Mouse (Mus musculus): ENCODE data around the gene Itga10. TPM values are rescaled to one million over a fixed set of nuclear protein-coding genes. Genes with fewer than 3 reads are reported as not detected.
"Not testable (repeated sequence)": the region's sequence is repeated elsewhere in the genome, so short reads cannot be mapped to it uniquely, and the experiment has no call there.

Gene Itga10
- polyA plus RNA-seq, 1 experiment: 0.44 TPM

DNA sequence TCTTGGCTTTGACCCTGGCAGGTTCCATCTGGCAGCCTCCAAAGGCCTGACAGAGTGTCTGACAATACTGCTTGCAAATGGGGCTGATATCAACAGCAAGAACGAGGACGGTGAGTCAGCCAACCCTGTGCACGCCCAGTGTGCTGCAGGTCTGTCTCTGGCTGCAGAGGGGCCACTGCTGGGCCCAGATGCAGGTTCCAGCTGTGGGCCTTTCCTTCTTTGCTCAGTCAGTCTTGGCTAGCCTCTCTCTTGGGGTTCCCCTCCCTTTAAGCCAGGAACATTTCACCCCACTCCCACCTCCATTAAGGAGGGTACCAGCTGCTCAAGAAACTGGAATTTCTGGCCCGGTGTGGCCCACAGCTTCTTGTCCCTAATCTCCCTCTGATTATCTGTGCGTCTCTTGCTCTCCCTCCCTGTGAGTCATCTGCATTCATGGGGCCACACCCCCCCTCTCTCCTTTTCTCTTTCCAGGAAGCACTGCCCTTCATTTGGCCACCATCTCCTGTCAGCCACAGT lies 33.8 kb downstream of the Itga10 start:
- Histone ChIP-seq H3K4me1 (ENCODE audit: control insufficient read depth, insufficient read depth, low read length) (no peaks in the 10 kb centered on the region), H3K4me3 (ENCODE audit: insufficient read depth, low read length) (no peak overlapping the region), H3K27ac (ENCODE audit: insufficient read depth, low read depth, low read length) (no peak overlapping the region)
- TF ChIP-seq CTCF (IDR thresholded peaks at IDR 0.05; ENCODE audit: low read depth, low read length) (no peak), POLR2A (IDR thresholded peaks at IDR 0.05; ENCODE audit: borderline replicate concordance, low read depth, low read length) (no peak)

DNA sequence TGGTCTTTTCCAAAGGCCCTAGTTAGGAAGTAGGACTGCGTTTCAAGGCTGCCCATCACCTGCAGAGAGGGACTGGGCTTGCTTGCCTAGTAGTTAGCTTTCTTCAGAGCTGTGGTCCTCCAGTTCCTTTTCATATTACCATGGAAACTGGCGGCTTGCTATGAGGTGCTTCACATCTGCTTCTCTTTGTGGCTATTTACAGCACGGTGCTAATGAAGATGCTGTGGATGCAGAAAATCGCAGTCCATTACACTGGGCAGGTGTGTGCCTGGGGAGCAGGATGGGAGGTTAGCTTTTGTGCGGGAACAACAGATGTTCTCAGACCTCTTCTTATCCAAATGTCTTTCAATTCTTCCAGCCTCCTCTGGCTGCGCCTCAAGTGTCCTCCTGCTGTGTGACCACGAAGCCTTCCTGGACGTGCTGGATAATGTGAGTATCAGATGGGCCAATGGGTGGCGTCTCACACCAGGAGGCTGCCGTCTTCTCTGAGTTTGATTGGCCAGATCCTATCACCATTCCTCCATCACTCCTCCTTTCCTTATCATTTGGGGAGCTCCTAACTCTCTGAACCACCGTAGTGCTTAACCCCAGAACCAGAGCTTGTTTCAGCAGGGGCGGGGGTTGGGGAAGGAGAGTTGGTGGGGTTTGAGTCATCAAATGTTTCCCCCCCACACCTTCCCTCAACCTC lies 35.0 kb downstream of the Itga10 start:
- Histone ChIP-seq H3K4me3 (ENCODE audit: insufficient read depth, low read length) (no peak overlapping the region), H3K27ac (ENCODE audit: insufficient read depth, low read depth, low read length) (no peak overlapping the region), H3K4me1 (ENCODE audit: control insufficient read depth, insufficient read depth, low read length) (peaks cover 2% of the 10 kb centered on the region; the same call in 1 of the 2 replicates)
- TF ChIP-seq POLR2A (IDR thresholded peaks at IDR 0.05; ENCODE audit: borderline replicate concordance, low read depth, low read length): no peak
- no peak for TF ChIP-seq CTCF (IDR thresholded peaks at IDR 0.05; ENCODE audit: low read depth, low read length)

DNA sequence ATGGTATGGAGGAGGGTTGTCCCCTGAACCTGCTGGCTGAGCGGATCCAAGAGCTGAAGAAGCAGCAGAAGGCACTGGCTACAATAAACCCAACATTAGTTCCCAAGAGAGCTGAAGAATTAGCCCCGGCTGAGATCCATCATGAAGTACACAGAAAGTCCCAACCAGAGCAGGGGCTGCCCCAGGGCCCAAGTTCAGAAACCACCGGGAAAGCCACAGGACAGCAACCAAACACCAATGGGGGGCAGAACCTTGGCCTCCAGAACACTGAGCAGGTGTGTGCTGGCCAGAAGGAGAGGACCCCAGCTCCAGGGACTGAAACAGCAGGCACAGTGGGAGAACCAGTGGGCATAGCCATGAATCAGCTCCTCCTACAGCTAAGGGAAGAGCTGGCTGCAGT lies 38.1 kb downstream of the Itga10 start:
- no peak overlapping the region for H3K27ac ChIP-seq (ENCODE audit: insufficient read depth, low read depth, low read length)
- no peak overlapping the region for H3K4me3 ChIP-seq (ENCODE audit: insufficient read depth, low read length)
- TF ChIP-seq POLR2A (IDR thresholded peaks at IDR 0.05; ENCODE audit: borderline replicate concordance, low read depth, low read length): no peak
- TF ChIP-seq CTCF (IDR thresholded peaks at IDR 0.05; ENCODE audit: low read depth, low read length): no peak
- H3K4me1 ChIP-seq (ENCODE audit: control insufficient read depth, insufficient read depth, low read length): peaks cover 2% of the 10 kb centered on the region; the same call in 1 of the 2 replicates

DNA sequence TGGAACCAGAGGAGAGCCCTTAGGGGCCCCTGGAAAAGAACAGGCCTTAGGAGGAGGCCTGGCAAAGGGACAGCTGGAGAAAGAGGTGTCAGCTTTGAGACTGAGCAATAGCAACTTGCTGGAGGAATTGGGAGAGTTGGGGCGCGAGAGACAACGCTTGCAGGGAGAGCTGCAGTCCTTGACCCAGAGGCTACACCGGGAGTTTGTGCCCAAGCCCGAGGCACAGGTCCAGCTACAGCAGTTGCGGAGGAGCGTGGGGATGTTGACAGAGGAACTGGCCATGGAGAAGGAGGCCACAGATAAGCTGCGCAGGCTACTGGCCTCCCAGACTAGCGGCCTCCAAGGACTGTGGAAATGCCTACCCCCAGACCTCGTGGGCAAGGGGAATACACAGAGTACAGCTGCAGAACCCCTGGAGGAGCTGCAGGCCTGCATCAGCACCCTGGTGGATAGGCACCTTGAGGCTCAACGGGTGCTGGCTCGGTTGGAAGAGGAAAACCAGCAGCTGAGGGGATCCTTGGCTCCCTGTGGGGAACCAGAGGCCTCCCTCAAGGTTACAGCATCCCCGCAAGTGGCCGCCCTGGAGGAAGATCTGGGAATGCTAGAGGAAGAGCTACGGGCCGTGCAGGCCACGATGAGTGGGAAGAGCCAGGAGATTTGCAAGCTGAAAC lies 38.9 kb downstream of the Itga10 start:
- Histone ChIP-seq H3K4me1 (ENCODE audit: control insufficient read depth, insufficient read depth, low read length) (peaks cover 6% of the 10 kb centered on the region), H3K27ac (ENCODE audit: insufficient read depth, low read depth, low read length) (no peak overlapping the region), H3K4me3 (ENCODE audit: insufficient read depth, low read length) (no peak overlapping the region)
- no peak for TF ChIP-seq CTCF (IDR thresholded peaks at IDR 0.05; ENCODE audit: low read depth, low read length)
- no peak for TF ChIP-seq POLR2A (IDR thresholded peaks at IDR 0.05; ENCODE audit: borderline replicate concordance, low read depth, low read length)

DNA sequence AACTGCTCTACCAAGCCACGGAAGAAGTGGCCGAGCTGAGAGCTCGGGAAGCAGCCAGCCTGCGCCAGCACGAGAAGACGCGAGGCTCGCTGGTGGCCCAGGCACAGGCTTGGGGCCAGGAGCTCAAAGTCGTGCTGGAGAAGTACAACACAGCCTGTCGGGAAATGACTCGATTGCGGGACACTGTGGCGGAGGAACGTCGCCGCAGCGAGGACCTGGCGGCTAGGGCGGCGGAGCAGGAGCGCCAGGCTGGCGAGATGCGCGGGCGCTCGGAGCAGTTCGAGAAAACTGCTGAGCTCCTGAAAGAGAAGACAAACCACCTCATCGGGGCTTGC lies 39.4 kb downstream of the Itga10 start:
- no peak overlapping the region for H3K4me3 ChIP-seq (ENCODE audit: insufficient read depth, low read length)

DNA sequence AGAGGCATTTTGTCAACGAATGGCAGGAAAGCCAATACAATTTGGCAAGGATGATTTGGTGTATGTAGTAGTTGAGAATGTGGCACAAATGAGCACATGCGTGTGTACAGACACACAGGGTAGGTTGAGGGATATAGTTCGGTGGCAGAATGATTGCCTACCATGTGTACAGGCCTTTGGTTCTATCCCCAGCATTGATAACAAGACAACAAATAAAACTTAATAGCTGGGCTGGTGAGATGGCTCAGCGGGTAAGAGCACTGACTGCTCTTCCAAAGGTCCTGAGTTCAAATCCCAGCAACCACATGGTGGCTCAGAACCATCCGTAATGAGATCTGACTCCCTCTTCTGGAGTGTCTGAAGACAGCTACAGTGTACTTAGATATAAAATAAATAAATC lies 40.7 kb downstream of the Itga10 start:
- not testable (repeated sequence) for H3K4me1 ChIP-seq (ENCODE audit: control insufficient read depth, insufficient read depth, low read length); H3K4me3 ChIP-seq (ENCODE audit: insufficient read depth, low read length); H3K27ac ChIP-seq (ENCODE audit: insufficient read depth, low read depth, low read length)

More for the DNA sequence above, 39.4 kb downstream of the Itga10 start:
- Histone ChIP-seq H3K4me1 (ENCODE audit: control insufficient read depth, insufficient read depth, low read length) (peaks cover 8% of the 10 kb centered on the region), H3K27ac (ENCODE audit: insufficient read depth, low read depth, low read length) (no peak overlapping the region)
- no peak for TF ChIP-seq CTCF (IDR thresholded peaks at IDR 0.05; ENCODE audit: low read depth, low read length)

DNA sequence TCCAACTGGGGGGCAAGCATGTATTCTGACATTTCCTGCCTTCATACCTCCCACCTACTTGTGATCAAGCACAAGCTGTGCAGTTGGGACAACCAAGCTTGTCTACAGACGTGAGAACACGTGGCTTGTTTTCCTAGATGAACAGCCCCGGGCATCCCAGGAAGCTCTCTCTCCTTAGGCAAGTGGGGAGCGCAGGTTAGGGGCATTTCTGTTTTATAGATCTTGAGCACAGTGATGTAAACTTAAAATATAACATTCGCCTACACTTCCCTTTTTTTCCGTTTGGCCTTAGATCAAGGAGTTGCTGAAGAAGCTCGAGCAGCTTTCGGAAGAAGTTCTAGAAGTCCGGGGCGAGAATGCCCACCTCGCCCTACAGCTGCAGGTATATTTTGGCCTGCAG lies 43.5 kb downstream of the Itga10 start:
- H3K4me1 ChIP-seq (ENCODE audit: control insufficient read depth, insufficient read depth, low read length): peaks cover 8% of the 10 kb centered on the region
- H3K27ac ChIP-seq (ENCODE audit: insufficient read depth, low read depth, low read length): no peak overlapping the region
- no peak for TF ChIP-seq CTCF (IDR thresholded peaks at IDR 0.05; ENCODE audit: low read depth, low read length)
- TF ChIP-seq POLR2A (IDR thresholded peaks at IDR 0.05; ENCODE audit: borderline replicate concordance, low read depth, low read length): no peak
- no peak overlapping the region for H3K4me3 ChIP-seq (ENCODE audit: insufficient read depth, low read length)

DNA sequence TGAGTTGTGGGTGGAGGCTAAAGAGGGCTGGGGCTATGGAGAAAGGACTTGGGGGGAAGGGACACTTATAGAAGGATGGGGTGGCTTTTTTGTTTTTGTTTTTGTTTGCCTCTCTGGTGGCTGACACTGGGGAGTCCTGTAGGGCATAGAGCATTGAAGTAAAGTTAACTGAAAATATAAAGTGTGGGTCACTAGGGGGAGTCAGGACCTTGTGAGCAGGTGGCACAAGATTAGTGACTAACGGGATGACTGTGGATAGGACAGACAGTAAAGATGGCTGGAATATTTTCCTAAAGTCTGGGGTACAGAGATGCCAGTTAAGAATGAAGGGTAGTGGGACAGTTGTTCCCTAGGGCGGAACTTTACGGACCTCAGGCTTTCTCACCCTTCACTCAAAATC lies 44.9 kb downstream of the Itga10 start:
- TF ChIP-seq CTCF (IDR thresholded peaks at IDR 0.05; ENCODE audit: low read depth, low read length): no peak
- no peak for TF ChIP-seq POLR2A (IDR thresholded peaks at IDR 0.05; ENCODE audit: borderline replicate concordance, low read depth, low read length)
- Histone ChIP-seq H3K4me1 (ENCODE audit: control insufficient read depth, insufficient read depth, low read length) (peaks cover 12% of the 10 kb centered on the region), H3K4me3 (ENCODE audit: insufficient read depth, low read length) (no peak overlapping the region), H3K27ac (ENCODE audit: insufficient read depth, low read depth, low read length) (no peak overlapping the region)

DNA sequence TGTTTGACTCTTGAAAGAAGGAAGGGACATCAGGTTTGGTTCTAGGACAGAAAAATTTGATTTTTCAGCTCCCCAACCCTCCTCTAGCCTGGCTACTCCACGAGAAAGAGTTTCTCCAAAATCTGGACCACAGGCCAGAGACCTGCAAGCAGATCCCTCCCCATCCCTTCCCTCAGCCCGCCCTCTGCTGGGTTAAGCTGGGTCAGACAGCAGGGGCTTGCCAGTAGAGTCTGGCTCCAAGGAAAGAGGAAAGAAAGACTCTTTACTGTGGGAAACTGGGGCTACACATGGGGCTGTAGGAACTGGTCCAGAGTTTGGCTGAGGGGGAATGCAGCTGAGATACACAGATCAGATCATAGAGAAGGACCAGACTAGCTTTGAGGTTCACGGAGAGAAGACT lies 47.1 kb downstream of the Itga10 start:
- peaks cover 20% of the 10 kb centered on the region for H3K4me1 ChIP-seq (ENCODE audit: control insufficient read depth, insufficient read depth, low read length)
- no peak overlapping the region for H3K4me3 ChIP-seq (ENCODE audit: insufficient read depth, low read length)
- TF ChIP-seq POLR2A (IDR thresholded peaks at IDR 0.05; ENCODE audit: borderline replicate concordance, low read depth, low read length): no peak
- TF ChIP-seq CTCF (IDR thresholded peaks at IDR 0.05; ENCODE audit: low read depth, low read length): no peak
- no peak overlapping the region for H3K27ac ChIP-seq (ENCODE audit: insufficient read depth, low read depth, low read length)

DNA sequence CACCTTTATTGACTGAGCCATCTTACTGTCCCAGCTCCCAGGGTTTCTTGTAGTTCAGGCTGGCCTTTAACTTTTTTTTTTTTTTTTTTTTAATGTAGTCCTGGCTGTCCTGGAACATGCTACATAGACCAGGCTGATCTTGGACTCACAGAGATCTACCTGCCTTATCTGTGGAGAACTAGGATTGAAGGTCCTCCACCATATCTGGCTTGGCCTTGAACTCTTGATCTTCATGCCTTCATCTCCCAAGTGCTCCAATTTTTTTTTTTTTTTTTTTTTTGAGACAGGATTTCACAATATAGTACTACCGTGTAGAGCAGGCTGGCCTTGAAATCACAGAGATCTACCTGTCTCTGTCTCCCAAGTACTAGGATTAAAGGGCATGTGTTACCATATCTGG lies 48.2 kb downstream of the Itga10 start:
- peaks cover 21% of the 10 kb centered on the region for H3K4me1 ChIP-seq (ENCODE audit: control insufficient read depth, insufficient read depth, low read length)
- no peak for TF ChIP-seq POLR2A (IDR thresholded peaks at IDR 0.05; ENCODE audit: borderline replicate concordance, low read depth, low read length)
- no peak for TF ChIP-seq CTCF (IDR thresholded peaks at IDR 0.05; ENCODE audit: low read depth, low read length)
- no peak overlapping the region for H3K4me3 ChIP-seq (ENCODE audit: insufficient read depth, low read length)
- H3K27ac ChIP-seq (ENCODE audit: insufficient read depth, low read depth, low read length): no peak overlapping the region

Measured in bone marrow macrophage, adult 2 months (primary cell).